Mouse (Mus musculus) central nervous system, embryonic 18 days (tissue): Measurements from ENCODE around the gene Cd200. TPM values are rescaled to one million over a fixed set of nuclear protein-coding genes. Genes with fewer than 3 reads are reported as not detected.

Source experiments
- polyA plus RNA-seq: library from polyadenylated mRNA; depleted of rRNA; stranded (reverse); fragments of >200 nt; gene quantifications from 2 replicates; pipeline ENCODE4 v1.2.3, GENCODE M21; 2012; rRNA removed

Gene Cd200
- 317 and 321 TPM in 2 replicates for polyA plus RNA-seq

DNA sequence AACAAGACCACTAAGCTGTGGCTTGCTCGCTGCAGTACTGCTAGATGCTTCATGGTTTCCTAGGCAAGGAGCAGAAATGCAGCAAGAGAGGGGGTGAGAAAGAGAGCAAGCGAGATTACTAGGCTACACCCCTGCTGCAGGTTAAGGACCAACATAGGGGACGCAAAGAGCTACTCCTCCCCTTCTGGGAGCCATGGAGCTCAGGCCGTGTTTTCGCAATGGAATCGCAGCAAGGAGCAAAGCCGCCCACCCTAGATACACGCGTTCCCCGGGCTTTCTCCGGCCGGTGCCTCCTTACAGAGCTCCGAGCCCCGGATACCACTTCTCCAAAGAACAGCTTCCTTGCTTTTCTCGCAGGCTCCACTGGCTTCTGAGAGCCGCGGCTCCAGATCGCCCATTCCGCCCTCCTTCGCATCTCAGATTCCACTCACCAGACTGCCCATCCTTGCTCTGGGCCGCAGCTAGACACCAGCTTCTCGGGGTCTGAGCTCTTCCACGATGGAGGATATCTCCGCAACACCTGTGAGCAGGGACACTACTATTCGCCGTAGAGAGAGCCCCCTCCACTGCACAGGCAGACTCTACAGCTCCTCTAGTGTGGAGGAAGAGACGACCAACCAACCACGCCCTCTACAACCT lies at the start of gene Cd200:
Cd200 (minus strand) TSS at position 629 of the 639 bp plus-strand sequence.

Other genes with a start within 250 kb of the Cd200 start
- 0.25 and 0.44 TPM in 2 replicates for gene Btla, start 184.7 kb downstream of the Cd200 start, polyA plus RNA-seq
- gene Gm609, start 83.9 kb upstream of the Cd200 start, polyA plus RNA-seq, result not detected in 2 replicates
- not detected in 2 replicates for gene Gm17783, start 123.0 kb upstream of the Cd200 start, polyA plus RNA-seq
- gene Slc9c1, start 126.3 kb upstream of the Cd200 start, polyA plus RNA-seq, result not detected in 2 replicates
- 0.04 TPM in 1 of 2 replicates, not detected in the other for gene Gcsam, start 201.3 kb upstream of the Cd200 start, polyA plus RNA-seq
- 0.12 TPM in 2 replicates for gene BC016579, start 245.0 kb upstream of the Cd200 start, polyA plus RNA-seq